In genomic region chr7:65678900-65679595, GRCm38 (mm10) we compare ENCODE assay signal across 19 mouse cellular contexts. TPM values are rescaled to one million over a fixed set of nuclear protein-coding genes. Genes with fewer than 3 reads are reported as not detected.
DNase-seq lines count a peak whose midpoint lies in the region.
"Had no signal": no experiment of that assay in that cellular context is flagged by ENCODE, and none has a peak within 500 bp of the region (broad histone marks: within the 10 kb centered on the region; RNA-seq: fewer than 3 reads in every experiment).

No protein-coding gene starts in this region.

- H3K27me3 ChIP-seq in heart, embryonic 10.5 days (ENCODE audit: insufficient read depth, poor library complexity, severe bottlenecking) = no peaks in the 10 kb centered on the region
- H3K27me3 ChIP-seq: embryonic facial prominence, embryonic 13.5 days; embryonic facial prominence, embryonic 15.5 days; forebrain, embryonic 12.5 days had no signal

- 79% methylated on average over 7 of the region's 7 CpGs for WGBS in heart, embryonic 10.5 days

- H3K4me1 ChIP-seq in heart, embryonic 10.5 days = no peaks in the 10 kb centered on the region
- H3K4me1 ChIP-seq: embryonic facial prominence, embryonic 13.5 days; embryonic facial prominence, embryonic 15.5 days; forebrain, embryonic 10.5 days; forebrain, embryonic 12.5 days had no signal

- H3K9me3 ChIP-seq in heart, embryonic 10.5 days = no peaks in the 10 kb centered on the region
- H3K9me3 ChIP-seq: embryonic facial prominence, embryonic 13.5 days; embryonic facial prominence, embryonic 15.5 days; forebrain, embryonic 10.5 days; forebrain, embryonic 12.5 days had no signal

- DNase-seq in cerebellum, postnatal 14 days = peak; percentile 24 to 35
- no peak for DNase-seq in cerebellum, adult 11 months
- DNase-seq in heart, embryonic 10.5 days (ENCODE audit: low spot score) = peak; percentile 61
- no peak for DNase-seq in heart, postnatal 10 days
- peak; percentile 27 for DNase-seq in left cerebral cortex, postnatal 4 days
- no peak for DNase-seq in left cerebral cortex, postnatal 10 days (ENCODE audit: extremely low spot score in 1 of 2, low spot score in 2 of 2)
- DNase-seq: adrenal gland, adult 2 months; adrenal gland, postnatal 10 days; adrenal gland, postnatal 25 days; cerebellum, adult 11-12 months; cerebellum, adult 8-10 months; cerebellum, adult 9-11 months; cerebellum, postnatal 36 days; embryo, embryonic 11 days had no signal

- H3K4me3 ChIP-seq in heart, embryonic 10.5 days = no peak overlapping the region
- H3K4me3 ChIP-seq: embryonic facial prominence, embryonic 13.5 days; embryonic facial prominence, embryonic 15.5 days; erythroblast, embryonic 14.5 days; forebrain, embryonic 10.5 days; forebrain, embryonic 12.5 days had no signal

- H3K27ac ChIP-seq in heart, embryonic 10.5 days = no peak overlapping the region
- H3K27ac ChIP-seq: embryonic facial prominence, embryonic 13.5 days; embryonic facial prominence, embryonic 15.5 days; forebrain, embryonic 10.5 days; forebrain, embryonic 12.5 days had no signal

- intact Hi-C loops in heart, postnatal 10 days (cut with DNase I) = no loop called here
- intact Hi-C loops in left cerebral cortex, postnatal 4 days (cut with DNase I) = no loop called here
- intact Hi-C loops in left cerebral cortex, postnatal 10 days (cut with DNase I) = no loop called here

- H3K36me3 ChIP-seq in heart, embryonic 10.5 days = peaks cover 18% of the 10 kb centered on the region; the same call in 1 of the 2 replicates

RNA-seq across cellular contexts. Expression of gene Tm2d3, which starts 11.9 kb away (rescaled TPM):
- polyA plus RNA-seq in heart, embryonic 10.5 days (2016; fragmentation: Nextera tagmentation; extraction: Ambion mirVana) = 50.1 and 59.0 TPM in 2 replicates
- total RNA-seq in heart, postnatal 10 days (2021) = 10 to 100 TPM; 19.0 to 24.0 TPM
- total RNA-seq in left cerebral cortex, postnatal 4 days (2021) = 10 to 100 TPM; 27.8 to 36.4 TPM
- 10 to 100 TPM; 29.6 to 33.9 TPM for total RNA-seq in left cerebral cortex, postnatal 10 days (2021)

RNA-seq across cellular contexts. Expression of gene Tarsl2, which starts 34.4 kb away (rescaled TPM):
- 13.1 and 17.4 TPM in 2 replicates for polyA plus RNA-seq in heart, embryonic 10.5 days (2016; fragmentation: Nextera tagmentation; extraction: Ambion mirVana)
- total RNA-seq in heart, postnatal 10 days (2021) = 10 to 100 TPM; 26.7 to 27.7 TPM
- total RNA-seq in left cerebral cortex, postnatal 4 days (2021) = 10 to 100 TPM; 41.3 to 42.1 TPM
- 10 to 100 TPM; 52.7 to 53.6 TPM for total RNA-seq in left cerebral cortex, postnatal 10 days (2021)

Comparison
In these comparisons a context has a peak if more than half of its experiments do, and no peak if none do; other contexts are left out.
1. DNase-seq: peak in cerebellum, postnatal 14 days (2 of 2), heart, embryonic 10.5 days (single experiment) and left cerebral cortex, postnatal 4 days (single experiment); none in cerebellum, adult 11 months (single experiment), heart, postnatal 10 days (0 of 2) and left cerebral cortex, postnatal 10 days (0 of 2).